Mouse (Mus musculus) spleen, embryonic (tissue): ENCODE data around the gene Abcb8.

ENCODE experiments used
- CTCF ChIA-PET: fragments of 350-600 bp; sonication (Branson Sonifier 250); formaldehyde crosslinking; loops from one replicate; lab custom pipeline; 2022; lab: Charles Lee

The Abcb8 gene

GRCm38 (mm10) chr5:24424861-24425411, 31.5 kb downstream of the Abcb8 start:
- CTCF ChIA-PET = interaction anchor here (0.8 kb wide), 1 partner anchor 8 kb away, joined by 3 read pairs; no protein-coding TSS in a partner anchor

GRCm38 (mm10) chr5:24425421-24426036, 32.1 kb downstream of the Abcb8 start:
- CTCF ChIA-PET = interaction anchor here (0.7 to 0.8 kb wide), 2 partner anchors 9 to 22 kb away, joined by 3 read pairs; partner anchors contain the start of gene Tmub1

GRCm38 (mm10) chr5:24426037-24426432, 32.6 kb downstream of the Abcb8 start:
- CTCF ChIA-PET = interaction anchor here (0.5 to 0.7 kb wide), 2 partner anchors 22 to 50 kb away, joined by 3 read pairs; partner anchors contain the start of gene Tmub1

GRCm38 (mm10) chr5:24426556-24427284, 33.3 kb downstream of the Abcb8 start:
- CTCF ChIA-PET = interaction anchor here (0.5 kb wide), 1 partner anchor 49 kb away, joined by 3 read pairs; no protein-coding TSS in a partner anchor

GRCm38 (mm10) chr5:24427285-24427633, 33.8 kb downstream of the Abcb8 start:
- CTCF ChIA-PET = no interaction called here

GRCm38 (mm10) chr5:24427981-24428402, 34.5 kb downstream of the Abcb8 start:
- CTCF ChIA-PET = no interaction called here

- CTCF ChIA-PET = no interaction called here
Measured at GRCm38 (mm10) chr5:24428596-24428995, 35.1 kb downstream of the Abcb8 start.

- CTCF ChIA-PET = interaction anchor here (0.6 kb wide), 1 partner anchor 14 kb away, joined by 3 read pairs; no protein-coding TSS in a partner anchor
Measured at GRCm38 (mm10) chr5:24433993-24434392, 40.5 kb downstream of the Abcb8 start.

GRCm38 (mm10) chr5:24441187-24441586, 47.7 kb downstream of the Abcb8 start:
- CTCF ChIA-PET = no interaction called here

GRCm38 (mm10) chr5:24442029-24442428, 48.6 kb downstream of the Abcb8 start:
- CTCF ChIA-PET = no interaction called here

- CTCF ChIA-PET = no interaction called here
Measured at GRCm38 (mm10) chr5:24443204-24443603, 49.7 kb downstream of the Abcb8 start.

GRCm38 (mm10) chr5:24443927-24444326, 50.5 kb downstream of the Abcb8 start:
- CTCF ChIA-PET = no interaction called here

- CTCF ChIA-PET = no interaction called here
Measured at GRCm38 (mm10) chr5:24444746-24445427, 51.4 kb downstream of the Abcb8 start, which contains the start of gene Fastk. Gene Fastk, minus strand, starts transcription at chr5:24445287.

GRCm38 (mm10) chr5:24445428-24446080, 52.1 kb downstream of the Abcb8 start:
- CTCF ChIA-PET = no interaction called here

- CTCF ChIA-PET = interaction anchor here (0.5 to 1.6 kb wide), 2 partner anchors 21 to 508 kb away, joined by 3 to 5 read pairs; no protein-coding TSS in a partner anchor
Measured at GRCm38 (mm10) chr5:24446630-24447029, 53.2 kb downstream of the Abcb8 start.

- CTCF ChIA-PET = interaction anchor here (0.6 to 1.6 kb wide), 2 partner anchors 22 to 972 kb away, joined by 3 to 4 read pairs; no protein-coding TSS in a partner anchor
Measured at GRCm38 (mm10) chr5:24447624-24448298, 54.3 kb downstream of the Abcb8 start, which contains the start of gene Tmub1. Gene Tmub1, minus strand, starts transcription at chr5:24447854.

GRCm38 (mm10) chr5:24451264-24452029, 58.0 kb downstream of the Abcb8 start:
- CTCF ChIA-PET = interaction anchor here (0.7 to 0.8 kb wide), 2 partner anchors 13 to 34 kb away, joined by 3 read pairs; no protein-coding TSS in a partner anchor

GRCm38 (mm10) chr5:24452030-24452690, 58.7 kb downstream of the Abcb8 start, which contains the start of gene Agap3:
Gene Agap3, plus strand, starts transcription at chr5:24452177.
- CTCF ChIA-PET = interaction anchor here (0.8 kb wide), 1 partner anchor 33 kb away, joined by 3 read pairs; no protein-coding TSS in a partner anchor
